Mouse (Mus musculus) limb, embryonic 11.5 days (tissue): ENCODE measurements at regions not wholly inside any gene's neighbourhood (a gene's known extent, or its start where the extent isn't known, plus 50 kb on each side); places are given as distances from the start of the nearest gene placed in this dataset.

Source experiments
- ATAC-seq: fragments of 200-750 bp; cut with Nextera tagmentation; 2 replicates; pipeline ENCODE4 v1.8.0; 2017; ENCODE audit warnings: low read depth; ENCODE audit not compliant: insufficient number of reproducible peaks, low FRiP score, low TSS enrichment
- DNase-seq: peaks from one replicate; pipeline ENCODE4 v3.0.0-alpha.2; 2015; ENCODE audit warnings: low spot score
- H3K27ac ChIP-seq: fragments of 300-500 bp; sonication (generic); replicated peaks from 2 replicates; pipeline ENCODE4 v1.5.1; 2014; ENCODE audit warnings: low read depth, mild to moderate bottlenecking, low read length
- H3K27me3 ChIP-seq: fragments of 300-500 bp; sonication (generic); 2 replicates; pipeline ENCODE4 v1.6.1; 2014; ENCODE audit warnings: mild to moderate bottlenecking, low read length, mixed read lengths; ENCODE audit not compliant: control insufficient read depth, insufficient read depth
- H3K36me3 ChIP-seq: fragments of 300-500 bp; sonication (generic); 2 replicates; pipeline ENCODE4 v1.6.1; 2014; ENCODE audit warnings: mild to moderate bottlenecking, low read length, moderate library complexity, mixed read lengths; ENCODE audit not compliant: control insufficient read depth, insufficient read depth
- H3K4me1 ChIP-seq: fragments of 300-500 bp; sonication (generic); 2 replicates; pipeline ENCODE4 v1.6.1; 2014; ENCODE audit warnings: low read length, mixed read lengths; ENCODE audit not compliant: control insufficient read depth, insufficient read depth
- H3K4me2 ChIP-seq: fragments of 300-500 bp; sonication (generic); 2 replicates; pipeline ENCODE4 v1.6.1; 2014; ENCODE audit warnings: low read depth, mild to moderate bottlenecking, moderate library complexity; ENCODE audit not compliant: severe bottlenecking
- H3K4me3 ChIP-seq: fragments of 300-500 bp; sonication (generic); 2 replicates; pipeline ENCODE4 v1.5.1; 2014; ENCODE audit warnings: low read depth, low read length
- H3K9ac ChIP-seq: fragments of 300-500 bp; sonication (generic); 2 replicates; pipeline ENCODE4 v1.6.1; 2014; ENCODE audit warnings: mild to moderate bottlenecking, low read length
- H3K9me3 ChIP-seq: fragments of 300-500 bp; sonication (generic); 2 replicates; pipeline ENCODE4 v1.6.1; 2016; ENCODE audit warnings: low read length; ENCODE audit not compliant: control insufficient read depth
- WGBS: fragments of 180-500 bp; shearing (Covaris S2); extraction: QIAGEN DNeasy Blood & Tissue Kit; methylation state at CpG from one replicate; pipeline ENCODE4 v1.1.7; 2014; 5-methylcytosine and 5-hydroxymethylcytosine counted together

DNA sequence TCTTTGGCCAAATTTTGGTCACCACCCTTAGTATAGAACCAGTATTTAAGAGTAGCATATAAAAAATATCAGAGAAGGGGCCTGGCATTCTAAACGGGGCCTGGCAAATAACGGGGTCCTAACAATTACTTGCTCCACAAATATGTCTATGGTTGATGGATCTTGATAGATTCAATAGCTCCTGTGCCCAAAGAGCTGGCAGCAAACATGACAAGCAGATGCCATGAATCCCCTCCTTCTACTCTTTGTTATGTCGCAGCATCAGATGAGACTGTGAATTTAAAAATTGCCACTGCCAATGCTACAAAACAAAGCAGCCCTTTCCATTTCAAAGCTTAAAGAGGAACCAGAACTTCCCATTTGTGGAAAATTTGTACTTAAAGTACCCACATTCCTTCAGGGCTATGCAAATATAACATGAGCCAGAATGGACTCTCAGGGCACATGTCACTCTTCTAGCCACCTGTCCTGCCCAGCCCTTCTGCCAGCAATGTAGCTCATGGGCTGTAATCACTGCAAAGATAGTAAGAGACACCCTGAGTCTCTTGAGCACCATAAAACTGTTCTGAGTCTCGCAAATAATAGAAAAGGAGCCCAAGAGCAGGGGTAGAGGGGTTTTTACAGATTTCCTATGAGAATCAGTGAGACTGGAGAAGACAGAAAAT, 342.4 kb upstream of the Kirrel3 start:
- no peak for ATAC-seq
- Histone ChIP-seq H3K4me2 (no peak overlapping the region), H3K27ac (no peak overlapping the region), H3K4me3 (no peak overlapping the region), H3K36me3 (no peaks in the 10 kb centered on the region), H3K27me3 (no peaks in the 10 kb centered on the region), H3K9ac (no peak overlapping the region), H3K4me1 (no peaks in the 10 kb centered on the region), H3K9me3 (no peaks in the 10 kb centered on the region)
- DNase-seq, result no peak
- 82% methylated on average over 4 of the region's 4 CpGs for WGBS

DNA sequence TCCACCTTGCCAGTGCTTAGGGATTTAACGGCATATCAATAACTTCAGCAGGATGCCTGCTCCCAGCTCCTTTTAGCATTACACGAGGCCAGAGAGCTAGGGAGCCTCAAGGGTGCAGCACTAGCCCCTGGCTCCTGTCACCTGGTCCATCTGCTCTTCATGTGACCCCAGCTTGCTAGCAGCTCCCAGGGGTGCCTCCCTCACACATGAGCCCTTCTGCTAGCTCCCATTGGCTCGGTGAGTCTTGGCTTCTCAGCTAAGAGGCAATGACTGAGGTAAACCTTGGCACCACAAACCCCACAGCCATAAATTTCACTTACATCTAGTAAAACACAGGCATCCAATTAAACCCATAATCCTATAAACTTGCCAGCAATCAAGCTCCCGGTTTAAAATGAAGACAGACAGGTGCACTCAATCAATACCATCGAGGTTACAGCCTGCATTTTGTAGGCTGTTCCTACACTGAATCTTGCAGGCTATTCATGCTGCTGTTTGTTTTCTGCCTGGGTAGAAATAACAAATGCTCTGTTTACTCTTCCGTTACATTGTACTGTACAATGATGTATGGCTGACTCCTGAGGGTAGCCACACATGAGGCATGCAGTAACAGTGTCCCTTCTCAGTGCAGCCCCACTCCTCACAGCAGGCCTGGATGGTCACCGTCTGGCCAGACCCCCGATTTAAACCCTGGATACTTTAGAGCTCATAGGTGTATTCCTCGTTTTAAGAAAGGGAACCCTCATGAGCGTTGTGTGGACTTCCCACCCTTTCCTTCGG, 330.3 kb upstream of the Kirrel3 start:
- no peaks in the 10 kb centered on the region for H3K9me3 ChIP-seq
- peaks cover 4% of the 10 kb centered on the region; the same call in 1 of the 2 replicates for H3K4me1 ChIP-seq
- H3K27ac ChIP-seq, result no peak overlapping the region
- 40% methylated on average over 11 of the region's 11 CpGs for WGBS
- no peak overlapping the region for H3K4me3 ChIP-seq
- no peaks in the 10 kb centered on the region for H3K36me3 ChIP-seq
- no peak overlapping the region for H3K9ac ChIP-seq
- H3K4me2 ChIP-seq, result no peak overlapping the region
- DNase-seq (peak; percentile 36), ATAC-seq (peak; percentile 72)
- H3K27me3 ChIP-seq, result no peaks in the 10 kb centered on the region

DNA sequence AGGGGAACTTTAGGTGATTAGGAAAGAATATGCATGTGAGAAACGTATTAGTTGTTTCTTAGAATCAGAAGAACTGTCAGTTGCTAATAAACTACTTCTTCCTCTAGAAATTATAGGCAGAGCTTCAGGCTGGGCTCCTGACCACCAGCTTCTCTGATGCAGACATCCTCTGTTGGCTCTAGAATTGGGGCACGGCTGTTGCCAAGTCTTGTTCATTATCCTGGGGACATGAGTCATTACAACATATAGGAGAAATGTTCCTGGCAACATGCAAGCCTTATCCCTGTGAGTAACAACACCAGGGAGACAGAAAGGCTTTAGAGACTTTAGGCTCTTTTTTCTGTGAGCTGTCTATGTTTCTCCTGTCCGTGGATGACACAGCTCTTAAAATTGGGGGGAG, 329.1 kb upstream of the Kirrel3 start:
- H3K36me3 ChIP-seq, result no peaks in the 10 kb centered on the region
- H3K27ac ChIP-seq, result no peak overlapping the region
- 64% methylated on average over 3 of the region's 3 CpGs for WGBS
- ATAC-seq, result no peak
- H3K4me2 ChIP-seq, result no peak overlapping the region
- peaks cover 4% of the 10 kb centered on the region; the same call in 1 of the 2 replicates for H3K4me1 ChIP-seq
- no peak overlapping the region for H3K4me3 ChIP-seq
- H3K27me3 ChIP-seq, result no peaks in the 10 kb centered on the region
- H3K9me3 ChIP-seq, result no peaks in the 10 kb centered on the region
- no peak for DNase-seq
- H3K9ac ChIP-seq, result no peak overlapping the region

DNA sequence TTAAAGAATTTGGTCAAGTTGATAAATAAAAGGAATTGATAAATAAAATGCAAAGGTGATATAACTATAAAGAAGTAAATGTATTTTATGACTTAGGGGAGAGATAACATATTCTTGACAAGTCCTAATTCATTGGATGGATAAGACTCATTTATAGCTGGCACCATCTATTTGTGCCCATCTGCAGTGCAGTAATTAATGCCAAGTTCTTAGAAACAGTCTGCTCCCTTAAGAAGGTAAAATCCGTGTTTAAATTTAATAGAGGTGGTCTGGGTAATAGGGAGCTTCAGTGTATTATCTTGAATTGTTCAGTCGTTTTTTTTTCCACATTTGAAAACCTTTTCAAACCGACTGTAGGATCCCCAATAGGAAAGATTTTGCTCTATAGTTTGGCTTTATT, 324.6 kb upstream of the Kirrel3 start:
- no peak for ATAC-seq
- DNase-seq, result no peak
- H3K9me3 ChIP-seq, result no peaks in the 10 kb centered on the region

DNA sequence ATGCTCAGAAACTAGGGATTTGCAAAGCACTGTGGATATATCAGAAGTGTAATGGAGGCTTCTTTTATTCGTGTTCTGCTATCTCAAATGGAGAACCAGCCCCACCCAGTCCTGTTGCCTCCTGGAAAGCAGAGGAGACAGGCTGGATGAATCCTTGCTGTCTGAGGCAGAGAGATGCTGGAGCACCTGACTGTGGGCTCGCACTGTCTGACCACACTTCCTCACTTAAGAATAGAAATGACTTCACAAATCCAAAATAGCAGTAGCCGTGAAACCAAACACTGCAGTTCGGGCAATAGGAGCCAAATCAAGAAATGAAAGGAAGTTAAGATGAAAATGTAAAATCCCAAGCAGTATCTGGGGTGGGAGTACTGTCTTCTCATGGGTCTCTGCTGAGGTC, 299.4 kb upstream of the Kirrel3 start:
- WGBS, result 92% methylated on average over 4 of the region's 4 CpGs
- H3K4me1 ChIP-seq, result no peaks in the 10 kb centered on the region
- no peak overlapping the region for H3K4me2 ChIP-seq
- H3K27me3 ChIP-seq, result no peaks in the 10 kb centered on the region
- H3K9ac ChIP-seq, result no peak overlapping the region
- DNase-seq (no peak), ATAC-seq (no peak)
- H3K27ac ChIP-seq, result no peak overlapping the region
- H3K9me3 ChIP-seq, result no peaks in the 10 kb centered on the region; the same call in 1 of the 2 replicates
- H3K36me3 ChIP-seq, result no peaks in the 10 kb centered on the region
- H3K4me3 ChIP-seq, result no peak overlapping the region

More for the DNA sequence above, 324.6 kb upstream of the Kirrel3 start:
- Histone ChIP-seq H3K4me2 (no peak overlapping the region), H3K4me3 (no peak overlapping the region), H3K27me3 (no peaks in the 10 kb centered on the region), H3K36me3 (no peaks in the 10 kb centered on the region), H3K9ac (no peak overlapping the region), H3K4me1 (no peaks in the 10 kb centered on the region), H3K27ac (no peak overlapping the region)
- WGBS, result 68% methylated on average over 3 of the region's 3 CpGs

DNA sequence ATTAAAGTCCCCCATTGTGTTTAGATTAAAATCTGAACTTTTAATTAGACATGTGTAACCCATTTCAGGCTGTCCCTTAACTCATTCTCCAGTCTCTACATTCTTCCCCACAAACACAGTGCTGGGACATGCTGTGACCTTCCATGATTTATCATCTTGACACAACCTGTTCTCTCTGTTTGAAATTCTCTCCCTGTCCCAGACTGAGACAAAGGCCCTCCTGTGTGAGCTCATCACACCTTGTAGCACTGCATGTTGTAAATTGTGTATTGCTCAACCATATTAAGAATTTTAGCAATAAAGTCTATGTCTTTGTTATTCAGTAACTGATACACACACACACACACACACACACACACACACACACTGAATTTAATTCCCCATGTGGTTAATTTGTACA, 293.2 kb upstream of the Kirrel3 start:
- ATAC-seq (no peak), DNase-seq (no peak)
- no peaks in the 10 kb centered on the region; the same call in 1 of the 2 replicates for H3K9me3 ChIP-seq
- no peak overlapping the region for H3K27ac ChIP-seq
- no peaks in the 10 kb centered on the region for H3K36me3 ChIP-seq
- H3K27me3 ChIP-seq, result no peaks in the 10 kb centered on the region
- no peak overlapping the region for H3K4me2 ChIP-seq
- no peaks in the 10 kb centered on the region for H3K4me1 ChIP-seq
- H3K4me3 ChIP-seq, result no peak overlapping the region
- H3K9ac ChIP-seq, result no peak overlapping the region

DNA sequence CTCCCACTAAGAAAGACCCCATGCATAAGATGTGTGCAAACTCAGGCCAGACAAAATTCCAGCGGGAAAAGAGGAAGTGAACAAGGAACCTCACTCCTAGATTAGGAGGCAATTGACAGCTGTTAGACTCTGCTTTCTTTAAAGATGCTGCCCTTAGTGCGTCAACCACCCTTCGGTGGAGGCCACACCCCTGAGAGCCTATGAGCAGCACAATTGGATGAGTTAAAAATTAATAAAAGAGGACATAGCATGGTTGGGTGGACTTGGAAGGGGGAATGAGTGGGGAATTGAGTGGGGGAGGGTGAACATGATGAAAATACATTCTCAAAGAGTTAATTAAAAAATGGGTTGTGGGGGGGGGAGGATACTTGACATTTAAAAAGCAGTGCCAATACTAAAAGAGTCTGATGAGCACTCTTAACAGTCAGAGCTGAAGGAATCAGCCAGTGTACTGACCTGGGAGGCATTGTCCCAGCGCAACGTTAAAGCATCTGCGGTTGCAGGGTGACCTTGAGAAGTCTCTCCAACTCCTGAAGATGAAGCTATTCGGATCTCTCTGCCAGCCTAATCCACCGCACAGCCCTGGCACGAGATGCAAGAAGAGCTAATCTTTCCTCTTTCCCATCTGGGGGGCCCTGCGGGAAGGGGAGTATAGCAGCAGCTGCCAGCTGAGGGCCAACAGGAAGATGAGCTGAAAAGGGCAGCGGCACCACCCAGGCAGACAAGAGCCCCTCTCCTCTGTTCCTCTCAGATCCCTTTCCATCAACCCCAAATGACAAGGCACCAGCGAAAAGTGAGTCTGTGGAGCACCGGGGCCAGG, 283.4 kb upstream of the Kirrel3 start:
- no peak overlapping the region for H3K4me3 ChIP-seq
- no peak overlapping the region for H3K27ac ChIP-seq
- ATAC-seq, result no peak
- H3K27me3 ChIP-seq, result no peaks in the 10 kb centered on the region
- H3K9me3 ChIP-seq, result no peaks in the 10 kb centered on the region
- no peak overlapping the region for H3K9ac ChIP-seq
- H3K36me3 ChIP-seq, result no peaks in the 10 kb centered on the region
- 58% methylated on average over 13 of the region's 13 CpGs for WGBS
- H3K4me1 ChIP-seq, result peaks cover 6% of the 10 kb centered on the region; the same call in 1 of the 2 replicates
- no peak overlapping the region for H3K4me2 ChIP-seq
- no peak for DNase-seq

DNA sequence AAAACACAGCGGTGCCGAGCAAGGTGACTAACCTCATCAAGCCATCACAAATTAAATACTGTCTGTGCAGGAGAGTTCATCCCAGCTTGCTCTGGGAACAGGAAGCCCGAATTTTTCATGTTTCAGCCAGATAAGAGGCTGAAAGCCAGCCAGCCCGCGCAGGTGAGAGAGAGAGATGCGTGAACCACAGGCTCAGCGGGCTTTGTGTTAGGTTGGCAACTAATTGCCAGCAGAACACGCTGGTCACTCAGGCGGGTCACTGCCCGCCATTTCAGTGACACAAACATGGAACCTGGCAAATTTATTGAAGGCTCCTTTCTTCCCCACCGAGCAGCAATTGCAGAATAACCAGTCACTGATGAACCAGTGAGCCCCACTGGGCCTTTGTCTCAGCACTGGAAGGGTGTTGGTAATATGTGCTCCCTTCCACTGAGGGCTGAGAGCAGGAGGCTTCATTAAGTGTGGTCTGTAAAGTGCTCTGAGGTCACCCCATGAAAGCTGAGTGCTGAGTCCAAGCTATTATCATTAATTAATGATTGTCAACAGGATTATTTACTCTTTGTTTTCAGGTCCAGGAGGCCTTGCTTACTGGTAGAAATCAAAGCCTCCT, 282.6 kb upstream of the Kirrel3 start:
- no peaks in the 10 kb centered on the region for H3K27me3 ChIP-seq
- DNase-seq (peak; percentile 36), ATAC-seq (no peak)
- no peak overlapping the region for H3K27ac ChIP-seq
- no peaks in the 10 kb centered on the region for H3K36me3 ChIP-seq
- H3K4me2 ChIP-seq, result no peak overlapping the region
- H3K4me1 ChIP-seq, result peaks cover 6% of the 10 kb centered on the region; the same call in 1 of the 2 replicates
- no peak overlapping the region for H3K9ac ChIP-seq
- WGBS, result 31% methylated on average over 11 of the region's 11 CpGs
- no peak overlapping the region for H3K4me3 ChIP-seq
- H3K9me3 ChIP-seq, result no peaks in the 10 kb centered on the region
